Mouse (Mus musculus): ENCODE results near the gene Snapc2. TPM values are rescaled to one million over a fixed set of nuclear protein-coding genes. Genes with fewer than 3 reads are reported as not detected.

Snapc2 gene
- polyA plus RNA-seq, 1 experiment from 2014 or later: 69.8 TPM

GRCm38 (mm10) chr8:4214006-4214980, 38.6 kb upstream of the Snapc2 start:
- no peak for ATAC-seq
- peaks cover 35% of the 10 kb centered on the region for H3K4me1 ChIP-seq (replicated peaks; ENCODE audit: control insufficient read depth, insufficient read depth, low read length)
- H3K27ac ChIP-seq (ENCODE audit: low read length): no peak overlapping the region
- WGBS: 20% methylated on average over 33 of the region's 33 CpGs
- H3K36me3 ChIP-seq (ENCODE audit: control insufficient read depth, insufficient read depth): peaks cover 17% of the 10 kb centered on the region
- peak overlapping the region; percentile 96 for H3K4me2 ChIP-seq (ENCODE audit: low read length)
- H3K4me3 ChIP-seq (replicated peaks; ENCODE audit: low read length): peak overlapping the region; percentile 49
- H3K9ac ChIP-seq (replicated peaks; ENCODE audit: low read depth, low read length): peak overlapping the region; percentile 62; the same call in 1 of the 2 replicates
- 0 out of 2 replicates have a peak, but pooled peaks cover 2% of the 10 kb centered on the region for H3K9me3 ChIP-seq (ENCODE audit: control insufficient read depth, low read length)
- H3K27me3 ChIP-seq (replicated peaks; ENCODE audit: control insufficient read depth, insufficient read depth, low read length): no peaks in the 10 kb centered on the region

GRCm38 (mm10) chr8:4216296-4216695, 36.6 kb upstream of the Snapc2 start:
- H3K4me1 ChIP-seq (replicated peaks; ENCODE audit: control insufficient read depth, insufficient read depth, low read length): peaks cover 35% of the 10 kb centered on the region
- peak overlapping the region; percentile 96 for H3K4me2 ChIP-seq (ENCODE audit: low read length)
- 4% methylated on average over 18 of the region's 18 CpGs for WGBS
- H3K9me3 ChIP-seq (ENCODE audit: control insufficient read depth, low read length): no peaks in the 10 kb centered on the region
- no peaks in the 10 kb centered on the region for H3K27me3 ChIP-seq (replicated peaks; ENCODE audit: control insufficient read depth, insufficient read depth, low read length)
- H3K9ac ChIP-seq (replicated peaks; ENCODE audit: low read depth, low read length): peak overlapping the region; percentile 92
- H3K27ac ChIP-seq (ENCODE audit: low read length): peak overlapping the region; percentile 95
- H3K36me3 ChIP-seq (ENCODE audit: control insufficient read depth, insufficient read depth): peaks cover 3% of the 10 kb centered on the region; the same call in 1 of the 2 replicates
- ATAC-seq: peak; percentile 3; the same call in 1 of the 2 replicates
- peak overlapping the region; percentile 83 for H3K4me3 ChIP-seq (replicated peaks; ENCODE audit: low read length)

GRCm38 (mm10) chr8:4216791-4217621, 35.9 kb upstream of the Snapc2 start, which contains the start of gene Prr36:
Gene Prr36 (minus strand): TSS chr8:4217459.
- H3K9me3 ChIP-seq (ENCODE audit: control insufficient read depth, low read length): no peaks in the 10 kb centered on the region
- peak; percentile 88 for ATAC-seq
- H3K27ac ChIP-seq (ENCODE audit: low read length): peak within 1 kb of the TSS; percentile 95
- H3K4me3 ChIP-seq (replicated peaks; ENCODE audit: low read length): peak within 1 kb of the TSS; percentile 83
- no peaks in the 10 kb centered on the region for H3K27me3 ChIP-seq (replicated peaks; ENCODE audit: control insufficient read depth, insufficient read depth, low read length)
- under 1% methylated on average over 44 of the region's 44 CpGs for WGBS
- peaks cover 35% of the 10 kb centered on the region for H3K4me1 ChIP-seq (replicated peaks; ENCODE audit: control insufficient read depth, insufficient read depth, low read length)
- H3K9ac ChIP-seq (replicated peaks; ENCODE audit: low read depth, low read length): peak within 1 kb of the TSS; percentile 92
- peaks cover 3% of the 10 kb centered on the region; the same call in 1 of the 2 replicates for H3K36me3 ChIP-seq (ENCODE audit: control insufficient read depth, insufficient read depth)
- H3K4me2 ChIP-seq (ENCODE audit: low read length): peak within 1 kb of the TSS; percentile 96

GRCm38 (mm10) chr8:4219617-4220016, 33.3 kb upstream of the Snapc2 start:
- no peak overlapping the region for H3K4me3 ChIP-seq (replicated peaks; ENCODE audit: low read length)
- no peak overlapping the region for H3K9ac ChIP-seq (replicated peaks; ENCODE audit: low read depth, low read length)
- H3K36me3 ChIP-seq (ENCODE audit: control insufficient read depth, insufficient read depth): peaks cover 3% of the 10 kb centered on the region; the same call in 1 of the 2 replicates
- H3K4me2 ChIP-seq (ENCODE audit: low read length): no peak overlapping the region
- H3K27me3 ChIP-seq (replicated peaks; ENCODE audit: control insufficient read depth, insufficient read depth, low read length): no peaks in the 10 kb centered on the region
- WGBS: 89% methylated on average over 3 of the region's 3 CpGs
- H3K9me3 ChIP-seq (ENCODE audit: control insufficient read depth, low read length): no peaks in the 10 kb centered on the region
- H3K27ac ChIP-seq (ENCODE audit: low read length): no peak overlapping the region
- peaks cover 14% of the 10 kb centered on the region for H3K4me1 ChIP-seq (replicated peaks; ENCODE audit: control insufficient read depth, insufficient read depth, low read length)
- ATAC-seq: no peak

- no peak for ATAC-seq
- no peak overlapping the region for H3K4me2 ChIP-seq (ENCODE audit: low read length)
- H3K27me3 ChIP-seq (replicated peaks; ENCODE audit: control insufficient read depth, insufficient read depth, low read length): 0 out of 2 replicates have a peak, but pooled peaks cover 2% of the 10 kb centered on the region
- no peak overlapping the region for H3K27ac ChIP-seq (ENCODE audit: low read length)
- H3K36me3 ChIP-seq (ENCODE audit: control insufficient read depth, insufficient read depth): no peaks in the 10 kb centered on the region
- no peaks in the 10 kb centered on the region for H3K9me3 ChIP-seq (ENCODE audit: control insufficient read depth, low read length)
- no peak overlapping the region for H3K4me3 ChIP-seq (replicated peaks; ENCODE audit: low read length)
- H3K9ac ChIP-seq (replicated peaks; ENCODE audit: low read depth, low read length): no peak overlapping the region
- peaks cover 3% of the 10 kb centered on the region; the same call in 1 of the 2 replicates for H3K4me1 ChIP-seq (replicated peaks; ENCODE audit: control insufficient read depth, insufficient read depth, low read length)
Observed at GRCm38 (mm10) chr8:4222059-4222458, 30.8 kb upstream of the Snapc2 start.

GRCm38 (mm10) chr8:4226323-4226722, 26.6 kb upstream of the Snapc2 start:
- Histone ChIP-seq H3K9me3 (ENCODE audit: control insufficient read depth, low read length) (no peaks in the 10 kb centered on the region), H3K36me3 (ENCODE audit: control insufficient read depth, insufficient read depth) (no peaks in the 10 kb centered on the region), H3K27me3 (replicated peaks; ENCODE audit: control insufficient read depth, insufficient read depth, low read length) (0 out of 2 replicates have a peak, but pooled peaks cover 2% of the 10 kb centered on the region), H3K4me3 (replicated peaks; ENCODE audit: low read length) (no peak overlapping the region), H3K4me1 (replicated peaks; ENCODE audit: control insufficient read depth, insufficient read depth, low read length) (peaks cover 3% of the 10 kb centered on the region; the same call in 1 of the 2 replicates), H3K27ac (ENCODE audit: low read length) (no peak overlapping the region), H3K9ac (replicated peaks; ENCODE audit: low read depth, low read length) (no peak overlapping the region), H3K4me2 (ENCODE audit: low read length) (no peak overlapping the region)
- no peak for ATAC-seq
- WGBS: 30% methylated on average over 4 of the region's 4 CpGs

GRCm38 (mm10) chr8:4226739-4227347, 26.0 kb upstream of the Snapc2 start, which contains the start of gene Lrrc8e:
Gene Lrrc8e (plus strand): TSS chr8:4226827.
- H3K27ac ChIP-seq (ENCODE audit: low read length): no peak within 1 kb of the TSS
- peak within 1 kb of the TSS; percentile 27; the same call in 1 of the 2 replicates for H3K4me2 ChIP-seq (ENCODE audit: low read length)
- no peak within 1 kb of the TSS for H3K4me3 ChIP-seq (replicated peaks; ENCODE audit: low read length)
- 0 out of 2 replicates have a peak, but pooled peaks cover 2% of the 10 kb centered on the region for H3K27me3 ChIP-seq (replicated peaks; ENCODE audit: control insufficient read depth, insufficient read depth, low read length)
- WGBS: 4% methylated on average over 32 of the region's 33 CpGs
- no peak for ATAC-seq
- H3K9me3 ChIP-seq (ENCODE audit: control insufficient read depth, low read length): no peaks in the 10 kb centered on the region
- H3K4me1 ChIP-seq (replicated peaks; ENCODE audit: control insufficient read depth, insufficient read depth, low read length): peaks cover 3% of the 10 kb centered on the region; the same call in 1 of the 2 replicates
- no peak within 1 kb of the TSS for H3K9ac ChIP-seq (replicated peaks; ENCODE audit: low read depth, low read length)
- H3K36me3 ChIP-seq (ENCODE audit: control insufficient read depth, insufficient read depth): no peaks in the 10 kb centered on the region

GRCm38 (mm10) chr8:4227919-4228318, 25.0 kb upstream of the Snapc2 start:
- no peak for ATAC-seq
- Histone ChIP-seq H3K4me3 (replicated peaks; ENCODE audit: low read length) (no peak overlapping the region), H3K4me2 (ENCODE audit: low read length) (no peak overlapping the region), H3K4me1 (replicated peaks; ENCODE audit: control insufficient read depth, insufficient read depth, low read length) (peaks cover 3% of the 10 kb centered on the region; the same call in 1 of the 2 replicates), H3K9ac (replicated peaks; ENCODE audit: low read depth, low read length) (no peak overlapping the region), H3K36me3 (ENCODE audit: control insufficient read depth, insufficient read depth) (no peaks in the 10 kb centered on the region), H3K9me3 (ENCODE audit: control insufficient read depth, low read length) (no peaks in the 10 kb centered on the region), H3K27me3 (replicated peaks; ENCODE audit: control insufficient read depth, insufficient read depth, low read length) (0 out of 2 replicates have a peak, but pooled peaks cover 2% of the 10 kb centered on the region), H3K27ac (ENCODE audit: low read length) (no peak overlapping the region)
- 93% methylated on average over 4 of the region's 4 CpGs for WGBS

Measured in forebrain, embryonic 16.5 days (tissue).